Mouse (Mus musculus) embryonic stem cell, embryonic (primary cell): ENCODE data around the gene Olfr279.

Experiments used
- CTCF ChIA-PET, 4 experiments: fragments of 300-600 bp in 2 of 4; fragments of 350-600 bp in 2 of 4; sonication (Branson Sonifier 250); formaldehyde crosslinking; loops; one replicate each; lab custom pipeline; 2022; ENCODE audit warnings: inconsistent platforms in 2 of 4; lab: Charles Lee
- POLR2A ChIA-PET, 4 experiments: fragments of 300-600 bp in 2 of 4; fragments of 350-600 bp in 2 of 4; sonication (Branson Sonifier 250); formaldehyde crosslinking; loops; one replicate each; lab custom pipeline; 2022; ENCODE audit warnings: antibody characterized with exemption in 4 of 4, inconsistent platforms in 1 of 4; lab: Charles Lee

Olfr279 gene

GRCm38 (mm10) chr15:98492102-98492501 is at the start of gene Olfr279:
Olfr279 (plus strand) TSS chr15:98492402.
- ChIA-PET CTCF (interaction anchor here in 2 of 4 experiments (0.5 to 0.7 kb wide), 3 partner anchors 311 to 332 kb away, joined by 3 to 5 read pairs (median 3); no protein-coding TSS in a partner anchor), POLR2A (no interaction called here)

- CTCF ChIA-PET, result no interaction called here
- POLR2A ChIA-PET, result no interaction called here
Measured at GRCm38 (mm10) chr15:98444561-98444960, 47.6 kb upstream of the Olfr279 start.

GRCm38 (mm10) chr15:98448521-98448920 is 43.7 kb upstream of the Olfr279 start:
- POLR2A ChIA-PET, result interaction anchor here in 1 of 4 experiments (0.6 to 1.0 kb wide), 2 partner anchors 23 to 600 kb away, joined by 3 read pairs; no protein-coding TSS in a partner anchor
- CTCF ChIA-PET, result interaction anchor here in 2 of 4 experiments (0.7 to 0.9 kb wide), 2 partner anchors 39 to 69 kb away, joined by 3 to 4 read pairs; no protein-coding TSS in a partner anchor

GRCm38 (mm10) chr15:98452288-98452687 is 39.9 kb upstream of the Olfr279 start, which contains the start of gene Olfr281:
Olfr281 (plus strand) TSS chr15:98452588.
- ChIA-PET POLR2A (interaction anchor here in 1 of 4 experiments (0.7 kb wide), 1 partner anchor 458 kb away, joined by 3 read pairs; no protein-coding TSS in a partner anchor), CTCF (no interaction called here)

- CTCF ChIA-PET, result no interaction called here
- POLR2A ChIA-PET, result interaction anchor here in 1 of 4 experiments (0.6 kb wide), 1 partner anchor 255 kb away, joined by 4 read pairs; no protein-coding TSS in a partner anchor
Measured at GRCm38 (mm10) chr15:98469596-98469995, 22.6 kb upstream of the Olfr279 start, which contains the start of gene OR5BS1P. OR5BS1P (plus strand) TSS chr15:98469896.

- POLR2A ChIA-PET, result interaction anchor here in 1 of 4 experiments (0.7 kb wide), 1 partner anchor 23 kb away, joined by 3 read pairs; no protein-coding TSS in a partner anchor
- CTCF ChIA-PET, result no interaction called here
Measured at GRCm38 (mm10) chr15:98471539-98471938, 20.7 kb upstream of the Olfr279 start.

GRCm38 (mm10) chr15:98474958-98475357 is 17.2 kb upstream of the Olfr279 start:
- CTCF ChIA-PET, result interaction anchor here in 3 of 4 experiments (0.7 to 1.6 kb wide), 4 partner anchors 10 to 426 kb away, joined by 3 to 6 read pairs (median 4); no protein-coding TSS in a partner anchor
- POLR2A ChIA-PET, result no interaction called here

GRCm38 (mm10) chr15:98475382-98475781 is 16.8 kb upstream of the Olfr279 start:
- POLR2A ChIA-PET, result no interaction called here
- CTCF ChIA-PET, result interaction anchor here in 2 of 4 experiments (1.3 to 1.6 kb wide), 3 partner anchors 10 to 294 kb away, joined by 3 to 6 read pairs (median 5); no protein-coding TSS in a partner anchor

GRCm38 (mm10) chr15:98476281-98476680 is 15.9 kb upstream of the Olfr279 start:
- ChIA-PET POLR2A (interaction anchor here in 2 of 4 experiments (0.5 to 0.6 kb wide), 2 partner anchors 31 to 224 kb away, joined by 3 to 7 read pairs; no protein-coding TSS in a partner anchor), CTCF (interaction anchor here in 3 of 4 experiments (0.7 to 1.3 kb wide), 5 partner anchors 28 to 331 kb away, joined by 3 read pairs; no protein-coding TSS in a partner anchor)

GRCm38 (mm10) chr15:98479568-98480102 is 12.6 kb upstream of the Olfr279 start:
- CTCF ChIA-PET, result interaction anchor here in 2 of 4 experiments (0.6 to 1.0 kb wide), 2 partner anchors 296 to 299 kb away, joined by 5 to 16 read pairs; no protein-coding TSS in a partner anchor
- POLR2A ChIA-PET, result interaction anchor here in 1 of 4 experiments (0.9 kb wide), 1 partner anchor 298 kb away, joined by 3 read pairs; no protein-coding TSS in a partner anchor

- ChIA-PET POLR2A (interaction anchor here in 1 of 4 experiments (0.7 kb wide), 1 partner anchor 10 kb away, joined by 5 read pairs; no protein-coding TSS in a partner anchor), CTCF (no interaction called here)
Measured at GRCm38 (mm10) chr15:98482701-98483100, 9.5 kb upstream of the Olfr279 start, which contains the start of gene Lalba. Lalba (minus strand) TSS chr15:98482721.

GRCm38 (mm10) chr15:98483907-98484886 is 8.0 kb upstream of the Olfr279 start:
- ChIA-PET CTCF (interaction anchor here in 1 of 4 experiments (1.0 kb wide), 1 partner anchor 17 kb away, joined by 3 read pairs; no protein-coding TSS in a partner anchor), POLR2A (no interaction called here)

- POLR2A ChIA-PET, result interaction anchor here in 1 of 4 experiments (0.6 kb wide), 1 partner anchor 632 kb away, joined by 4 read pairs; no protein-coding TSS in a partner anchor
- CTCF ChIA-PET, result interaction anchor here in 1 of 4 experiments (0.6 kb wide), 1 partner anchor 710 kb away, joined by 4 read pairs; no protein-coding TSS in a partner anchor
Measured at GRCm38 (mm10) chr15:98486433-98487021, 5.7 kb upstream of the Olfr279 start.

GRCm38 (mm10) chr15:98491332-98491731 is 870 bp upstream of the Olfr279 start:
- ChIA-PET CTCF (no interaction called here), POLR2A (no interaction called here)

- CTCF ChIA-PET, result interaction anchor here in 2 of 4 experiments (0.7 to 1.3 kb wide), 3 partner anchors 20 to 366 kb away, joined by 3 to 4 read pairs (median 3); no protein-coding TSS in a partner anchor
- POLR2A ChIA-PET, result no interaction called here
Measured at GRCm38 (mm10) chr15:98497631-98498030, 5.4 kb downstream of the Olfr279 start.

GRCm38 (mm10) chr15:98503317-98503716 is 11.1 kb downstream of the Olfr279 start:
- ChIA-PET POLR2A (no interaction called here), CTCF (interaction anchor here in 2 of 4 experiments (1.1 to 1.5 kb wide), 3 partner anchors 25 to 129 kb away, joined by 3 to 4 read pairs (median 3); no protein-coding TSS in a partner anchor)

- CTCF ChIA-PET, result interaction anchor here (0.5 to 2.5 kb wide), 25 partner anchors 8 to 655 kb away, joined by 3 to 15 read pairs (median 3); no protein-coding TSS in a partner anchor
- POLR2A ChIA-PET, result interaction anchor here in 3 of 4 experiments (0.5 to 1.6 kb wide), 8 partner anchors 12 to 249 kb away, joined by 3 to 9 read pairs (median 4); partner anchors contain the start of gene Kansl2 (in 1 of the 3)
Measured at GRCm38 (mm10) chr15:98504514-98504913, 12.3 kb downstream of the Olfr279 start.
